Comparison of ENCODE assay signal across 8 mouse cellular contexts in the genomic region with DNA sequence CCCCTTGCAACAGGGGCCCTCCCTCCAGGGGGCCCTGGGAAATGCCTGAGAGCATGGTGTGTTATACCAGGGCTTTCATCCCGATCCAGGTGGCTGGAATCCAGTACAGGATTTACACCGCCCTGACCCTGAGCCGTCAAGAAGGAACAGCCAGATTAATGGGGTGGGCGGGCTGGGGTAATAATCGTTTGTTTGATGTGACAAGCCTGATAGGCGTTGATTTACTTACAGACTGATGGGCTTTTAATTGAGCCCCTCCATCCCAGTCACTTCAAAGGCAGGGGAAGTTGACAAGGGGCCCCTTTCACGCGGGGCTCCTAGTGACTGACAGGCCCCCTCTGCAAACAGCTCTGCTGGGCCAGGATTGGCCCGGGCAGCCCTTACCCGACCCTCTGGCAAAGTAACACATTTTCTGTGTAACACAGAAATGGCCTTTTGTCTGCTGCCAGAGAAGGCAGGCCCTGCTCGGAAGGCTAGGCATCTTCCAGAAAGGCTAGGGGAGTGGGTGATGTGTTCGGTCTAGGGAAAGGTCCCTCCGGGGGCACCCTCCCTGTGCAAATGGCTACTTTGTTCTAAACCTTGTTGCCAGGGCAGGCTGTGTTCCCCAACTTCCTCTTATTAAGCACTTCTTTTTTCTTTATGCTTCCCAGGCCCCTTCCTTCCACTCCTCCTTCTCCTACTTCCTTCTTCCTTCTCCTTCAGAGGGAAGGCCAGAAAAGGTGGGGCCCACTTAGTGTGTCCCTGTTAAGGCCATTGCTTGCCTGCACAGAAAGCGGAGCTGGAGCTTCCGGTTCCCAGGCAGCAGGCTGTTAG. TPM values are rescaled to one million over a fixed set of nuclear protein-coding genes. Genes with fewer than 3 reads are reported as not detected.
DNase-seq lines count a peak whose midpoint lies in the region; ATAC-seq lines count a peak whose summit lies in the region.

No protein-coding gene starts in this region.

- no peaks in the 10 kb centered on the region for H3K36me3 ChIP-seq in kidney, embryonic 15.5 days
- H3K36me3 ChIP-seq in forebrain, embryonic 11.5 days (ENCODE audit: control insufficient read depth, insufficient read depth, low read length): no peaks in the 10 kb centered on the region
- no peaks in the 10 kb centered on the region for H3K36me3 ChIP-seq in neural tube, embryonic 13.5 days

- peak overlapping the region; percentile 15; the same call in 1 of the 2 replicates for H3K4me3 ChIP-seq in kidney, embryonic 15.5 days (replicated peaks)
- H3K4me3 ChIP-seq in forebrain, embryonic 11.5 days (ENCODE audit: low read depth, low read length): no peak overlapping the region
- no peak overlapping the region for H3K4me3 ChIP-seq in neural tube, embryonic 13.5 days

- no peak for DNase-seq in kidney, adult 9 months
- DNase-seq in adrenal gland, adult 2 months: peak; percentile 91
- peak; percentile 90 for DNase-seq in forebrain, embryonic 11.5 days (ENCODE audit: low spot score)
- DNase-seq in layer of hippocampus, postnatal 14 days (ENCODE audit: low spot score in 2 of 2): peak; percentile 29 to 50
- DNase-seq in thymus, postnatal 14 days: no peak
- DNase-seq in urinary bladder, adult 18-20 months (ENCODE audit: low spot score in 2 of 2): no peak

- no peaks in the 10 kb centered on the region; the same call in 1 of the 2 replicates for H3K9me3 ChIP-seq in kidney, embryonic 15.5 days (replicated peaks)
- no peaks in the 10 kb centered on the region for H3K9me3 ChIP-seq in forebrain, embryonic 11.5 days (ENCODE audit: control insufficient read depth, low read length)
- H3K9me3 ChIP-seq in neural tube, embryonic 13.5 days: no peaks in the 10 kb centered on the region

- H3K4me2 ChIP-seq in kidney, embryonic 15.5 days: peak overlapping the region; percentile 43
- peak overlapping the region; percentile 30; the same call in 1 of the 2 replicates for H3K4me2 ChIP-seq in forebrain, embryonic 11.5 days (ENCODE audit: low read depth, low read length, severe bottlenecking)
- H3K4me2 ChIP-seq in neural tube, embryonic 13.5 days: peak overlapping the region; percentile 19

- peak; percentile 90 for ATAC-seq in kidney, embryonic 15.5 days (replicated peaks; ENCODE audit: low FRiP score)
- ATAC-seq in forebrain, embryonic 11.5 days (replicated peaks; ENCODE audit: low FRiP score): peak; percentile 98
- ATAC-seq in neural tube, embryonic 13.5 days (ENCODE audit: low read depth): peak; percentile 91

- H3K27me3 ChIP-seq in kidney, embryonic 15.5 days: peaks cover 43% of the 10 kb centered on the region
- H3K27me3 ChIP-seq in forebrain, embryonic 11.5 days (ENCODE audit: control insufficient read depth, insufficient read depth, low read length): no peaks in the 10 kb centered on the region
- H3K27me3 ChIP-seq in neural tube, embryonic 13.5 days: peaks cover 74% of the 10 kb centered on the region

- no peak overlapping the region for H3K9ac ChIP-seq in kidney, embryonic 15.5 days
- H3K9ac ChIP-seq in forebrain, embryonic 11.5 days (ENCODE audit: low read length): peak overlapping the region; percentile 24; the same call in 1 of the 2 replicates
- H3K9ac ChIP-seq in neural tube, embryonic 13.5 days: no peak overlapping the region

- 4% methylated on average over 15 of the region's 15 CpGs for WGBS in kidney, embryonic 15.5 days
- WGBS in forebrain, embryonic 11.5 days: 6% methylated on average over 15 of the region's 15 CpGs
- 4% methylated on average over 15 of the region's 15 CpGs for WGBS in neural tube, embryonic 13.5 days

- H3K27ac ChIP-seq in kidney, embryonic 15.5 days: peak overlapping the region; percentile 78
- H3K27ac ChIP-seq in forebrain, embryonic 11.5 days (ENCODE audit: low read depth, low read length): peak overlapping the region; percentile 80
- peak overlapping the region; percentile 15; the same call in 1 of the 2 replicates for H3K27ac ChIP-seq in neural tube, embryonic 13.5 days (replicated peaks)

- peaks cover 38% of the 10 kb centered on the region for H3K4me1 ChIP-seq in kidney, embryonic 15.5 days
- peaks cover 15% of the 10 kb centered on the region for H3K4me1 ChIP-seq in forebrain, embryonic 11.5 days (replicated peaks; ENCODE audit: control insufficient read depth, insufficient read depth, low read length)
- peaks cover 18% of the 10 kb centered on the region for H3K4me1 ChIP-seq in neural tube, embryonic 13.5 days (replicated peaks)

RNA-seq across cellular contexts. Expression of a gene that starts 15.7 kb away (rescaled TPM):
- 10.1 and 11.4 TPM in 2 replicates for polyA plus RNA-seq in kidney, embryonic 15.5 days (2015; fragmentation: Nextera tagmentation; extraction: Ambion mirVana)
- total RNA-seq in adrenal gland, adult 2 months (2021): 100 to 1,000 TPM in 1 of 2 experiments, 10 to 100 TPM in 1; 98.1 to 114 TPM
- 169 and 174 TPM in 2 replicates for polyA plus RNA-seq in adrenal gland, adult 2 months (2012; rRNA removed)
- polyA plus RNA-seq in forebrain, embryonic 11.5 days (2014; fragmentation: Nextera tagmentation; extraction: Ambion mirVana): 14.3 and 16.0 TPM in 2 replicates
- total RNA-seq in layer of hippocampus, postnatal 14 days (2021): 10 to 100 TPM; 19.9 to 21.4 TPM
- polyA plus RNA-seq in neural tube, embryonic 13.5 days (2015; fragmentation: Nextera tagmentation; extraction: Ambion mirVana): 14.1 and 16.5 TPM in 2 replicates

Comparison
In these comparisons a context has a peak if more than half of its experiments do, and no peak if none do; other contexts are left out.
1. H3K27ac ChIP-seq: peak in every context shown above with its lines; median percentile 80 in forebrain, embryonic 11.5 days; 78 in kidney, embryonic 15.5 days; 15 in neural tube, embryonic 13.5 days.
2. DNase-seq: peak in adrenal gland, adult 2 months (single experiment), forebrain, embryonic 11.5 days (single experiment) and layer of hippocampus, postnatal 14 days (2 of 2); none in kidney, adult 9 months (single experiment), thymus, postnatal 14 days (single experiment) and urinary bladder, adult 18-20 months (0 of 2).
3. Peak in every context shown above with its lines, with median percentiles within 50 percentile points of each other: ATAC-seq and H3K4me2 ChIP-seq.